Mouse (Mus musculus) ovary, postnatal 10 days (tissue): Measurements from ENCODE around the gene Mcf2l.

Experiments
- DNase-seq: peaks from one replicate; pipeline ENCODE4 v3.0.0; 2022; ENCODE audit warnings: low spot score

Gene Mcf2l

DNA sequence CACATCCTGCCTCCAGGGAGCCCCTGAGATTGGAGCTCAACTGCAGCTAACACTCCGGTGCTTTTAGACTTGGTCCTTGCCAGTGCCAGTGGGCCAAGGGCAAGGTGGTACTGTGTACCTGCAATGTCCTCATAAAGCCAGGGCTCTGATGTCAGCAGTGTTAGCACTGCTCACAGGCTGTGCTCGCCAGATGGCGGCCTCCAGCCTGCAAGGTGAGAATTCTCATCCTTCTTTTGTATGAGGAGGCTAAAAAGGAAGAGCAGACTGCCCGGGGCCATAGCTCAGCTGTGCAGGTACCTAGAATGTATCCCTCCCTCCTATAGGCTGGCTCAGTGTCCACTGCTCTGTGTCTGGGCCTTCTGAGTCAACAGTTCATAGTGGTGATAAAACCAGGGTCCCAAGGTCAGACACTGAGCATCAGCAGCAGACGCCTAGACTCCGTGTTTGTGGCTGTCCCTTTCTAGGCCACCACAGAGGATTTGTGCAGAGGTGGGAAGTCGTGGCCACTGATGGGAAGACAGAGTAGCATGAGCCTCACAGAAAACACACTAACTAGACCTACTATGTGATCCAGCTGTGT lies 77.5 kb downstream of the Mcf2l start:
- no peak for DNase-seq

DNA sequence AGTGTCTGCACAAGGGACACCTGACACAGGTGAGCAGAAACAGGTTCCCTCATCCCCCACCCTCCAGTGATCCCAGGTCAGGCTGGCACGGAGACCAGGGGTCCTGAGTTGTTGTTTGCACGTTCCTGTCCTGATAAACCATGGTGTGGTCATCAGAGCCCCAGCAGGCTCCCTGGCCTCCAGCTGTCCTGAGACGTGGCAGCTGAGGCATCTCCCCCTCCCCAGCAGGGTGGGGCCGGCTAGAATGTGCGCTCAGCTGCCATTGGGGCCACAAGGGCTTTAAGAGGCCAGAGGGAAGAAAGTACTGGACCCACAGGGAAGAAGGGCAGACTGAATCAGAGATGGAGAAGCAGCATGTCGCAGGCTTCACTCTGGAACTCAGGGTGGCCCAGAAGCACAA lies 79.1 kb downstream of the Mcf2l start:
- DNase-seq, result no peak

DNA sequence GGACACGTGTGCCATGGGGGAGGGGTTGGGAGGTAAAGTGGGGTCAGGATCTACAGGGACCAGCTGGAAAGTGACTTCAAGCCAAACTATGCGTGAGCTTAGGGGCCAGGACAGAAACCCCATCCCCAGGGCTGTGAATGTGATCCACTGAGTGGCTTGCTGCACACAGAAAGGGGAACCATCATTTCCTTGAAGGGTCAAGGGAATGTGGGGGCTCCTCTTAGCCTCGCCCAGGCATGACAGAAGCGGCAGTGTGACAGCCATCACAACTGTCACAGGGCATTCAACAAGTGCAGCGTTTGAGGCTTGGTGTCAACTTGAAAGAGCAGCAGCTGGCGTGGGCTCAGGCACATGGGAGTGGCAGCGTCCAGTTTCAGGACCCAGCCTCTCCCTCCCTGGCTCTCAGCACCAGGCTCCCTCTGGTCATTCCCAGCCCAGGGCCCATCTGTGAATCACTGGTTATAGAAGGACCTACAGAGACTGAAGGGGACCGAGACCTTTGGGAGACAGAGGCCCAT lies 81.8 kb downstream of the Mcf2l start:
- no peak for DNase-seq

DNA sequence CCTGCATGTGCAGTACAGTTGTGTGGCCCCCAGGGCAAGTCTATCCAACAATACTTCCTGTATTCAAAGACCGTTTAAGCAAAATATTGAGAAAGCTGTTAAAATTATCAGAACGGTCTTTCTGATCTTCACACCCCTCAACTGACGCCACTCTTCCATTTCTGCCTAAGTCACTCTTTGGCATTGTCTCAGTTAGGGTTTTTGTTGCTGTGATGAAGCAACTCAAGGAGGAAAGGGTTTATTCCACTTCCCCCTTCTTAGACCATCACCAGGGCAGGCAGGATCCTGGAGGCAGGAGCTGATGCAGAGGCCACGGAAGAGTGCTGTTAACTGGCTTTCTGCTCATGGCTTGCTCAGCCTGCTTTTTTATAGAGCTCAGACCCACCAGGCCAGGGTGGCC lies 82.3 kb downstream of the Mcf2l start:
- no peak for DNase-seq

DNA sequence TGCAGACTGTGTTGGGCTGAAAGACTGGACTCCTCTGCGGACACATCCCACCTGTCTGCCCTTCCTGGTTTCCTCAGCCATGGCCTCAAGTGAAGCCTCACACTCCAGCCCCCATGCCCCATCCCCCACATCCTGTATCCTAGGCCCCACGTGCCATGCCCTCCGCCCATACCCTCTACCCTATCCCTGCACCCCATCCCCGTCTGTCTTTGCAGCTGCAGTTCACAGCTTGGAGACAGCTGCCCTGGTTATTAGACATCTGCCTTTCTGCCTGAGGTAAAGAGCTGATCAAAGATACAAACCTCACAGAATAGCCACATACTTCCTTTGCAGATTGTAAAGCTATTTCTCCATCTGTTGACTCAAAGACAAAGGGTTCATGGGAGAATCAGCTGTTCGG lies 83.3 kb downstream of the Mcf2l start:
- no peak for DNase-seq

DNA sequence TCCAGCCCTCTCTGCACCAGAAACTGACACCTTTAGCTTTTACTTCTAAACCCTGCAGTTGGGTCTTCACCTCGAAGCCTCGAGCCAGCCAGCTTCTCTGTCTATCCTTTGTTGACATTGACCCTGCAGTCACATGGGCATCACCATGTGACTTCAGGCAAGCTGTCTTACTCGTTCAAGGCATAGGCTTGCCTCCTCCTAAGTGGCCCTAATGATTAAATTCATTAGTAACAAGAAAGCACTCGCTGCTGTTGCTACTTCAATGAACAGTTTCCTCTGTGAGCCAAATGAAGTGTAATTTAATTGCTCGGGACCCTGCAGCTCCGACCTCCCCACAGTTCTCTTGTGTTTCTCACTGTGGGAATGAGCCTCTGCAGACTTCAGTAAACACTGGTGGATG lies 83.8 kb downstream of the Mcf2l start:
- DNase-seq, result no peak

DNA sequence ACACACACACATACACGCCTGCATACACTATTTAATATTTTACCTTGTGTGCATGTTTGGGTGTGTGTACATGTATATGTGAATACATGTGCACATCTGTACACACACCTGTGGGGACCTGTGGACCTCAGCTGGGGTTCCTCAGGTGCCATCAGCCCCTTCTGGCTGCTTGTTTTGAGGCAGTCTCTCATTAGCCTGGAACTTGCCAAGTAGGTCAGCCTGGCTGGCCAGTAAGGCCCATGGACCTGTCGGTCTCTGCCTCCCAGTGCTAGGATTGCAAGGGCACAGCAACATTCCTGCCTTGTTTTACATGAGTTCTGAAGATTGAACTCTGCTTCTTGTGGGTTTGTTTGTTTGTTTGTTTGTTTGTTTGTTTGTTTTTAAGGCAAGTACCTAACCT lies 87.0 kb downstream of the Mcf2l start:
- no peak for DNase-seq

DNA sequence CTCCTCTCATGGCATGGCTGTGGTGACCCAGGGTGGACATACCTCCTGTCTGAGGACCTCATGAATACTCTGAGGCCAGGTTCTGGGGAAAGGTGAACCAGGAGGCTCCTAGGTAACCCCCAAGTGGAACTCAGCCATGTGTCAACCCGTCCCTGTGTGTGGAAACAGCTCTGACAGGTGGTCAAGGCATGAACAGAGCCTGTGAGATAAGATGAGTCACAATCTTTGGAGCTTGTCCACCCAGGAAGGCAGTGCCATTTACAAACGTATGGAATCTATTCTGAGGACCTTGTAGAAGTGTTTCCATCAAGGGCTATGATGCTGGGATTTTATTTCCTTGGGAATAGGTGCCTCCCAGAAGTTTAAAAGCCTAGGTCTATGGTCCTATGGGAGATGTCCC lies 87.6 kb downstream of the Mcf2l start:
- no peak for DNase-seq

DNA sequence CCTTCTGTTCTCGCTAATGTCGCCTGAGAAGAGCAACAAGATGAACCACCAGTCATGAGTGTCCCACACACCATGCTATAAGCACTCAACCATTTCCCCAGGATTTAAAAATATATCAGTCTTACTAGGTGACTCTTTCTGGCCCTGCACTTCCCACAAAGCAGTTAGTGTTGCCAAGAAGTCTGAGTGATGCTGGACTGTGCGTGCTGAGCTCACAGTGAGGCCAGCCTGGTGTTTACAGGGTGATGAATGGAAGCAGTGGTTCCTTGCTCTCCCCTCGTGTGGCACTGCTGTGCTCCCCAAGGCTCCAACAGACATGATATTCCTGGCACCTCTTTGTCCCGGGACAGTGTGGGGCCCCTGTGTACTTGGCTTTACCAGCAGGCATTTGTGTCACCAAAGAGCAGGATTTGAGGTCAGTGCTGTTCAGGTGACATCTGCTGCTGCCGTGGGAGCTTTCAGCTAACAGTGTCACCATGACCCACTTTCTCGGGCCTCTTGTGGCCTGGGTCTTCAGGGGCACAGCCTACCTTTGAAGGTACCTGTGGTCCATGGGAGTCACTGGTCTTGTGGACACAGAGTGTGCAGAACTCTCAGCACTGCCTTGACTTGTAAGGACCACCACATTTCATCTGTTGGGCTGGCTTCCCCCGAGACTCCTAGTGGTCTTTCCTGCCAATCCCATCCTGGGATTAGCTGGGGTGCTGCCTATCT lies 88.4 kb downstream of the Mcf2l start:
- DNase-seq, result no peak

DNA sequence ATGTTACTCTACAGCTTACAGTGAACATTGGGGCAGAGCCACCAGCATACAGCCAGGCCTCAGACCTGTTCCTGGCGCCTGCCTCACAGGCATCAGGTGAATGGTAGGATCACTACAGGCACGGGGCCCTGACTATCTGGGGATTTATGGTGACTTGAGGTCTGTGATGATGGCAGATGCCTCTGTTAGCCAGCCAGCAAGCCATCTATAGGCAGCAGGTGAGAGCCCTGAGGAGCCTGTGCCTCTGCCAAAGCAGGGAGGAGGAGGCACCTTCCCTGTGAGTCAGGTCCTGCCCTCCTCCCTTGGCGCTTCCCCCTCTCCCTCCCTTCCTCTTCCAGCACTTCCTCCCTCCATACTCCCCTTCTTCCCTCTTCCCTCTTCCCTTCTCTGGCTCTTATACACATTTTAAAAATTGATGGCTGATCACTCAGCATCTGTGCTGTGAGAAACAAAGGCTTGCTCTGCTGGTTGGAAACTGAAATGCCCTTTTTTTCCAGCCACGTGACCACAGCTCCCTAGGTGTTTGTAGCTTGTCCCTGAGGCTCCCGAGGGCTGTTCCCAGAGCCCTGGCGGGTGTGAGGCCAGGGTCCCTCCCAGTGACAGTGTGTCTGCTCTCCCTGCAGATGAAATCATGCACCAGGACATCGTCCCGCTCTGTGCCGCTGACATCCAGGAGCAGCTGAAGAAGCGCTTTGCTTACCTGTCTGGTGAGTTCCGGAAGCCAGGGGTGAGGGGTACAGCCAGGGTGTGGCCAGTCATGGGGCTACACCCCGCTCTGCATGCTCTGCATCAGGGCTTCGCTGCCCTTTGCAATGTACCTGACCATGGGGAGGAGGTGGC lies 89.2 kb downstream of the Mcf2l start:
- no peak for DNase-seq

DNA sequence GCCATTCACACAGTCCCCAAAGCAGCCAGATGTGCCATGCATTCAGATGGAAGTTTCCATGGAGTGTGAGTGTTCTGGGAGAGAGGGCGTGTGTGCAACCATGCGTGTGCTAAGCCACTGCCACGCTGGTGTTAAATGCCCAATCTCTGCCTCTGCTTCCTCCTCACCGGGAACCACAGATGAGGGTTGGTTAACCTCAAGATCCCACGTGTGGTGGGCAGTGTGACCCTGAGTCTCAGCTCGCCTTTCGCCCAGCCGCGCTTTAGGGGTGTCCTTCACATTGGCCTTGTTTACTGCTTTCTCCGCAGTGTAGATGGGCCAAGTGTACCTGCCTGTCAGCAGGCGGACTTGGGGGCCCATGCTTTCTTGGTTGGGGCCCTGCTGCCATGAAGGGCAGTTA lies 102.7 kb downstream of the Mcf2l start:
- DNase-seq, result no peak

DNA sequence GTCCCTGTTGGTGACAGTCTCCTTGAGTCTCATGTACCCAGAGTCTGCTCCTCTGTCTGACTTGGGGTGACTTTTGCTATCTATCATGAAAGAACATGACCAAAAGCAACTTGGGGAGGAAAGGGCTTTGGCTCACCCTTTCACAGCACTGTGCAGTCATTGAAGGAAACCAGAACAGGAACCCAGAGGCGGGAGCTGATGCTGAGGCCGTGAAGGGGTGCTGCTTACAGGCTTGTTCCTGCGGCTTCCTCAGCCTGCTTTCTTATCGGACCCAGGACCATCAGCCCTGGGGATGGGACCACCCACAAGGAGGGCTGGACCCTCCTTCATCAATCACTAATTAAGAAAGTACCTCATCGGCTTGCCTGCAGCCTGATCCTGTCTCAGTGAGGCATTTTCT lies 103.1 kb downstream of the Mcf2l start:
- no peak for DNase-seq

DNA sequence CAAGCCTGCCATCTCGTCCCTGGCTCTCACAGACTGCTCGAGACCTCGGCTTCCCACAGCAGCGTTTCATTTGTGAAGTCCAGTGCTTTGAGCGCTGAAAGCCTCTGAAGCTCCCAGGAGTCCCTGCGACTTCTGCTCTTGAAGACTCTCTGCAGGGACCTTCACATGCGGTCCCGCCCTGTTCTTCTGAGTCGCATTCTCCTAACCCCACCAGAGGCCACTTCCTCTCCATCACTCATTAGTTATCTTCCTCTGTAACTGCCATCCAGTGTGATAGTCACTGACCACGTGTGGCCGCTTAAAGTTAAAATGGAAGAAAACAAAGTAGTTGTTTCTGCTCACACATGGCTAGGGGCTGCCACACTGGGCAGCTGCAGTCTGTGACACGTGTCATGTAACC lies 103.7 kb downstream of the Mcf2l start:
- no peak for DNase-seq

DNA sequence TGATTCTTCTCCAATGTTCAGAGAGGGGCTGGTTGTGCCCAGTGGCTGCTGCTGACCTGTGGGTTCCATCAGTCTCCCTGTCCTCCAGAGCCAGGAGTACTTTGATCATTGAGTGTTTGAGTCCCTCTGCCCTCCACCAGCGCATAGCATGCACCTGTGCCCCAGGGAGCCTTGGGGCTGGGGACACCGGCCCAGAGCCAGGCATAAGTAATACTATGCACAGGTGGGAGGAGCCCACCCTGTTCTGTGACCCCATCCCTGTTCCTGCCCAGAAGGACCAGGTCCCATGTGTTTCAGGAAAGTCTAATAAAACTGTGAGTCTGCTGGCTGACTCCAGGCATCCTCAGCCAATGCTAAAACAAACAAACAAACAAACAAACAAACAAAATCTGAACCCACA lies 104.7 kb downstream of the Mcf2l start:
- no peak for DNase-seq

DNA sequence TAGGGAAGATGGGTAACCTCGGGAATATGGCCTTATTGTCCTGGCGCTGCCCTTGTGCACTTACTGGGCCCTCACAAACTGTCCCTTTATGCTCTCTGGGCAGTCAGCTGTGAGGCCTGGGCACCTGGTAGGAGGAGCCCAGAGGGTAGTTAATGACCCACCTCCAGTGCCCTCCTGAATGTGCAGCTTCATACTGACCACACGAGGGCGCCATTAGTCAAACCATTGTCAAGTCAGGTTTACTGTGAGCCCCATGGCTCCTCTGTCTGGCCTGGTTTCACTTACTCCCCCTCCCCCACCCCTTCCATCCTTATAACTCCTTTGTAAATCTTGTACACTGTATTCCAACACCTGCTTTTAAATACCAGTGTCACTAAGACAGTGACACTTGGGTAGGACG lies 105.1 kb downstream of the Mcf2l start:
- DNase-seq, result no peak

DNA sequence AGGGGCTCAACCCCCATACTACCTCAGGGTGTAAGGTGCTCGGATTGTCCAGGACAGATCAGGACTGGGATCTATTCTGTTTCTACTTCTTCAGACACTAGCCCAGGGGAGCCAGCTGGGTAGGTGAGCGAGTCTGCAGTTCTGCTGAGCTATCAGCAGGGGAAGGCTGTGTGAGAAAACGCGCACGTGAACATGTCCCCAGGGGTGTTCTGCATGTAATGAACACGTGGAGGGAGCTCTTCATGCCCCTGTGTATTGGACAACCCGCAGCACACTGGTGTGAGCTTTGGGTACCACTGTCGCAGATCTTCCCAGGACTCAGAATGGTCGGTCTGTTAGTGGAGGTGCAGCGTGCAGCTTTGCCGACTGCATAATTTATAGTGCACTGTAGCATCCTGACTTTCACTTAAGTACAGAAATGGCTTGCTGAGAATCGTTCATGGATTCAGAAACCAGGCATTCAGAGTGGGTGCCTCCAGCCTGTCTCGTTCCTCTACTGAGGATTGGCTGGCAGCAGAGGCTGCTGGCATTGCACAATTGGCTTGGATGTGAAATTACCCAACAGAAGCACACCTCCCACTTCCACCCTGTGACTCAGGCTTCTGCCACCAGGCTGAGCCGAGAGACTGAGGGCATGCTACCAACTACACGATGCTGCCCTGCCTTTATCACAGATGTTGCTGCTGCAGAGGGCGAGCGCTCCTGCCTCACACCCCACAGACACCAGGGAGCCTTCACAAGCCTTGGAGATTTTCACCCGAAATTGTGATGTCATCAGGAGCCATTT lies 110.3 kb downstream of the Mcf2l start:
- no peak for DNase-seq

DNA sequence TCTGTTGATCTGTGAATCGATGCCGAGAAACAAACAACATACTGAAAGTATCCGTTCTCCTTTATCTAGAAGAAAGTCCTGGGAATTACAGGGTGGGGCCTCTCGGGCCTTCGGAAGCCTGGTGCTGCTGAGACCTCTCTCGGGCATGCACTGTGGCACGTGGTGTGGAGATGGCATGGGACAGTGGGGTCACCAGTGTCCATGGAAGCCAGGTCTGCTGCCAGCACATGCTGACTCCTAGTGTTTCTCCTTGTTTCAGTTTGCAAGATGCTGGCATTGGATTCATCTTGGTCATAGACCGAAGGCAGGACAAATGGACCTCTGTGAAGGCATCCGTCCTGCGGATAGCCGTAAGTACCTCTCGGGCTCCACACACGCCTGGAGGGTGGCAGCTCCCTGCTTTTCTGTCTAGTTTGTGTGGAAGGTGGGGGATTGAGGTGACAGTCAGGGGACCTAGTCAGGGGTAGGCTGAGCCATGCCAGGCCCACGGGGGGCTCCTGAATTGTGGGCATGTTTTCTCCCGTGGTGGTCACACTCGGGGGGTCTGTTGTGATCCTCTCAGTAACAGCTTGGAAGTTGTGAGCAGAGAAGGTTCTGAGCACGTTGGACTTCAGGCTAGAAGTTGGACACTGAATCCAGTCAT lies 111.1 kb downstream of the Mcf2l start:
- no peak for DNase-seq

DNA sequence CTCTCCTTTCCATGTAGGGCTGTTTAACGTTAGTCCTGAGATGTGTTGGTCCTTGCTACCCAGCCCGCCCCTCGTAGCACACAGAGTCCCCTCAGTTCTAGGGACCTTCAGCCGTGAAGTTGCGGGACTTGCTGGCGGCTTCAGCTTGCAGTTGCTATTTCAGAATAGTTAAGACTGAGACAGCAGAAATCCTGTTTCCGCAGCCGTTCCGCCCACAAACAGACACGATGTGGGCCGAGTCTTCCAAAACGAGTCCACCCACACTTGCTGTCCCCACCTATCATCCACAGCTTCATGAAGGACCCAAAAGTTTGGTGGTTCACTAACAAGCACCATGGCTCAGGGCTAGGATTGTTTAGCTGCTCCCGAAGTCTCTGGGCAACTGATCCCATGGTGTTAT lies 111.7 kb downstream of the Mcf2l start:
- no peak for DNase-seq

DNA sequence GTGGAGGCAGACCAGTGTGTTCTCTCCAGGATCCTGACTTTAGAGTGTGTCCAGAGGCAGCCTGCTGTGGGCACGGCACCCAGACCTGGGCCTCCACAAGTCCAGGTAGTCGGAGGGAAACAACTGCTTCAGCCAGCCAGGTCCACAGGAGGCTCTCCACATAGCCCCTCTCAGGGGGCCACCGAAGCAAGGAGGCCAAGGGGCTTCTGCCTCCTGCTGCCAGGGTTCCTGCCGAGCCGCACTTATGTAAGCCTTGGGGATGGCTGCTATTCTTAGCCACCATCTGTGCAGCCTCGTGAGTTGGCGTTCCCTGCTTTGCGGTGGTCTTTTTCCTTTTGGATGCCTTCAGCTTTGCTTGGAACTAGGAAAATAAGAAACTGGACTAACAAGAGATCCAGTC lies 114.0 kb downstream of the Mcf2l start:
- DNase-seq, result no peak

DNA sequence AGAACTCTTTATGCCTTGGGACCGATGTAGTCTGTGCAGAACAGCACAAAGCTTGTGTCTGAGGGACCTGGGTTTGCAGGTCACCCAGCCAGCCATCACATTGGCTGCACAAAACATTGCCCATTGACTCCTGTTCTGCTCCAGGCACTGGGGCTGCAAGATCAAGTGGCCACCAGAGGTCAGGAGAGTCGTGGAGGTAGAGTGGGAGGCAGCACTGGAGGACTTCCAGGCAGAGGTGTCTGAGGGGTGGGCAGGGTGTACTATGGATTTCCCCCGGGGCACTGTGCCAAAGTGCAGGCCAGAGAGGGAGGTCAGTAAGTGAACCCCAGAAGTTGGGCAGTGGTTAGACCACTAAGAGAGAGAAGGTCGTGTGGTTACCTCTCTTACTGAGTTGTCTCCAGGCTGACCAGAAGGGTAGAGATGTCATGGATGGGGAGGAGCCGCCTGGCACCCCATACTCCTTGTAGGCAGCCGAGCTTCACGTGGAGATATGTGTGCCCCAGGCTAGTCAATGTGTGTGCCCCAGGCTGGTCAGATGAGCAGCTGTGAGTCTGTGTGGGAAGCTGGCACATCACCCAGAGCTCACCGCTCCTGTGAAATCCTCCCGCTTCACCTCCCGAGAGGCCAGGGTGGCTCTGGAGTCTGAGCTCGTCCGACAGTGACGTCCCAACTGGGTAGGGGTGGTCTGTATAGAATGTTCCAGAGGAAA lies 115.3 kb downstream of the Mcf2l start:
- DNase-seq, result no peak

DNA sequence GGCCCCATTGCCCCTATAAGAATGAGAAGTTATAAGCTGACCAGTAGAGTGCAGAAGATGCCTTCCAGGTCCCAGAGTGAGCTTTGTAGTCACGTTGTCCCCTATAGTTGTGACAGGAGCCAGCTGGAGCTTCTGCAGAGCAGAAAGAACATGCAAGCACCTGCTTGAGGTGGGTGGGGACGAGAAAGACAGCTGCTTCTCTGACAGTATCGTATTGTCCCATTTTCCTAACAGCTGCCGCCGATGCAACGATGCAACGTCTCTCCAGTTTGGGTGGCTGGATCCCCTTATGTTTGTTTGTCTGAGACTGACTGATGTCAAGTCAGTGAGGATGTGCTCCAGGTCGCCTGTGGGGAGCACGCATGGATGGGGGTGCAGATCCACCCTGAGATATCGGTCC lies 117.8 kb downstream of the Mcf2l start:
- DNase-seq, result no peak
